Mouse (Mus musculus) kidney, postnatal 0 days (tissue): Measurements from ENCODE around the gene Sigirr. TPM values are rescaled to one million over a fixed set of nuclear protein-coding genes. Genes with fewer than 3 reads are reported as not detected.
A peak's percentile ranks its signal among the peaks of the same experiment; 100 is the strongest.

ENCODE experiments used
- ATAC-seq: fragments of 200-750 bp; cut with Nextera tagmentation; replicated peaks from 2 replicates; pipeline ENCODE4 v1.8.0; 2017; ENCODE audit warnings: low read depth, moderate number of reproducible peaks, moderate TSS enrichment, moderate library complexity; ENCODE audit not compliant: low FRiP score
- DNase-seq: peaks from one replicate; pipeline ENCODE4 v3.0.0-alpha.2; 2016; ENCODE audit warnings: low spot score
- H3K27ac ChIP-seq: fragments of 300-500 bp; sonication (generic); 2 replicates; pipeline ENCODE4 v1.5.1; 2014; ENCODE audit warnings: mild to moderate bottlenecking
- H3K27me3 ChIP-seq: fragments of 300-500 bp; sonication (generic); 2 replicates; pipeline ENCODE4 v1.6.1; 2014; ENCODE audit warnings: low read length, mixed read lengths; ENCODE audit not compliant: insufficient read depth
- H3K36me3 ChIP-seq: fragments of 300-500 bp; sonication (generic); 2 replicates; pipeline ENCODE4 v1.6.1; 2014; ENCODE audit warnings: low read length, mixed read lengths; ENCODE audit not compliant: insufficient read depth
- H3K4me1 ChIP-seq: fragments of 300-500 bp; sonication (generic); replicated peaks from 2 replicates; pipeline ENCODE4 v1.6.1; 2014; ENCODE audit warnings: antibody characterized with exemption, low read length, mixed read lengths; ENCODE audit not compliant: insufficient read depth
- H3K4me2 ChIP-seq: fragments of 300-500 bp; sonication (generic); 2 replicates; pipeline ENCODE4 v1.6.1; 2014; ENCODE audit warnings: mild to moderate bottlenecking, low read length, moderate library complexity, mixed read lengths
- H3K4me3 ChIP-seq: fragments of 300-500 bp; sonication (generic); replicated peaks from 2 replicates; pipeline ENCODE4 v1.5.1; 2014; ENCODE audit warnings: low read depth, low read length
- H3K9ac ChIP-seq: fragments of 300-500 bp; sonication (generic); 2 replicates; pipeline ENCODE4 v1.6.1; 2014; ENCODE audit warnings: low read depth, low read length
- H3K9me3 ChIP-seq: fragments of 300-500 bp; sonication (generic); replicated peaks from 2 replicates; pipeline ENCODE4 v1.6.1; 2016; ENCODE audit warnings: low read length, inconsistent platforms, mixed read lengths
- CTCF ChIP-seq: IDR thresholded peaks from 2 replicates; pipeline ENCODE4 v1.5.1; 2016; ENCODE audit warnings: antibody characterized with exemption, low read depth, mild to moderate bottlenecking, moderate library complexity
- WGBS: fragments of 180-500 bp; shearing (Covaris S2); extraction: QIAGEN DNeasy Blood & Tissue Kit; methylation state at CpG from one replicate; pipeline ENCODE4 v1.1.7; 2014; 5-methylcytosine and 5-hydroxymethylcytosine counted together
- polyA plus RNA-seq: library from polyadenylated mRNA; unstranded; fragments of >200 nt; fragmentation: Nextera tagmentation; extraction: Ambion mirVana; gene quantifications from 2 replicates; pipeline ENCODE4 v1.2.1, GENCODE M21; 2015

The Sigirr gene
- polyA plus RNA-seq, 1 experiment from 2014 or later, result 54.1 TPM

- H3K36me3 ChIP-seq, result no peaks in the 10 kb centered on the region
- no peak for ATAC-seq
- no peak overlapping the region for H3K27ac ChIP-seq
- 45% methylated on average over 4 of the region's 4 CpGs for WGBS
- no peak for DNase-seq
- H3K4me3 ChIP-seq, result no peak overlapping the region
- no peak overlapping the region for H3K9ac ChIP-seq
- H3K4me2 ChIP-seq, result no peak overlapping the region
- H3K27me3 ChIP-seq, result no peaks in the 10 kb centered on the region
- H3K4me1 ChIP-seq, result no peaks in the 10 kb centered on the region
- H3K9me3 ChIP-seq, result no peaks in the 10 kb centered on the region
- no peak for TF ChIP-seq CTCF
Measured at GRCm38 (mm10) chr7:141042539-141042938, 57.8 kb downstream of the Sigirr start.

GRCm38 (mm10) chr7:141041661-141042060 lies 58.7 kb downstream of the Sigirr start:
- 17% methylated on average over 5 of the region's 5 CpGs for WGBS
- H3K4me3 ChIP-seq, result no peak overlapping the region
- H3K4me1 ChIP-seq, result no peaks in the 10 kb centered on the region
- ATAC-seq, result 0 out of 2 replicates have a peak, but pooled peaks have one; percentile 52
- no peak for TF ChIP-seq CTCF
- H3K27me3 ChIP-seq, result no peaks in the 10 kb centered on the region
- no peaks in the 10 kb centered on the region for H3K9me3 ChIP-seq
- DNase-seq, result peak; percentile 91
- H3K4me2 ChIP-seq, result no peak overlapping the region
- no peaks in the 10 kb centered on the region for H3K36me3 ChIP-seq
- no peak overlapping the region for H3K9ac ChIP-seq
- peak overlapping the region; percentile 83 for H3K27ac ChIP-seq

Other genes starting within 250 kb of the Sigirr start
- gene Gm45785, start 244.2 kb downstream of the Sigirr start, polyA plus RNA-seq, result 0.18 TPM in 1 of 2 replicates, not detected in the other
- 45.0 and 53.1 TPM in 2 replicates for gene Ric8a, start 243.6 kb downstream of the Sigirr start, polyA plus RNA-seq
- 48.0 and 53.9 TPM in 2 replicates for gene Bet1l, start 243.0 kb downstream of the Sigirr start, polyA plus RNA-seq
- gene Psmd13, start 218.6 kb downstream of the Sigirr start, polyA plus RNA-seq, result 198 and 219 TPM in 2 replicates
- gene Sirt3, start 218.3 kb downstream of the Sigirr start, polyA plus RNA-seq, result 47.2 and 48.6 TPM in 2 replicates
- 0.39 and 0.47 TPM in 2 replicates for gene Cox8b, start 200.1 kb downstream of the Sigirr start, polyA plus RNA-seq
- 2.1 and 2.6 TPM in 2 replicates for gene Nlrp6, start 179.7 kb downstream of the Sigirr start, polyA plus RNA-seq
- 20.3 and 20.7 TPM in 2 replicates for gene Pgghg, start 159.2 kb downstream of the Sigirr start, polyA plus RNA-seq
- gene Ifitm5, start 150.3 kb downstream of the Sigirr start, polyA plus RNA-seq, result 1.5 and 2.2 TPM in 2 replicates
- 0.45 and 0.68 TPM in 2 replicates for gene Gm45717, start 144.6 kb downstream of the Sigirr start, polyA plus RNA-seq
- 1,203 and 1,251 TPM in 2 replicates for gene Ifitm2, start 144.6 kb downstream of the Sigirr start, polyA plus RNA-seq
- gene Ifitm1, start 133.4 kb downstream of the Sigirr start, polyA plus RNA-seq, result 117 and 163 TPM in 2 replicates
- 515 and 606 TPM in 2 replicates for gene Ifitm3, start 89.8 kb downstream of the Sigirr start, polyA plus RNA-seq
- 1.1 and 1.5 TPM in 2 replicates for gene Ifitm6, start 82.6 kb downstream of the Sigirr start, polyA plus RNA-seq
- not detected in 2 replicates for gene Gm17387, start 71.4 kb downstream of the Sigirr start, polyA plus RNA-seq
- 6.4 and 7.4 TPM in 2 replicates for gene B4galnt4, start 39.5 kb downstream of the Sigirr start, polyA plus RNA-seq
- gene Pkp3, start 22.4 kb downstream of the Sigirr start, polyA plus RNA-seq, result 11.1 and 13.4 TPM in 2 replicates
- 6.9 and 8.1 TPM in 2 replicates for gene Ano9, start 17.2 kb upstream of the Sigirr start, polyA plus RNA-seq
- gene Ptdss2, start 21.8 kb upstream of the Sigirr start, polyA plus RNA-seq, result 75.3 and 85.1 TPM in 2 replicates
- 136 and 147 TPM in 2 replicates for gene Rnh1, start 72.3 kb upstream of the Sigirr start, polyA plus RNA-seq
- gene Hras, start 93.4 kb upstream of the Sigirr start, polyA plus RNA-seq, result 91.5 and 95.5 TPM in 2 replicates
- 9.9 and 10.8 TPM in 2 replicates for gene Lrrc56, start 93.6 kb upstream of the Sigirr start, polyA plus RNA-seq
- 2.6 and 2.9 TPM in 2 replicates for gene Lmntd2, start 113.5 kb upstream of the Sigirr start, polyA plus RNA-seq
- 61.5 and 62.5 TPM in 2 replicates for gene Rassf7, start 115.3 kb upstream of the Sigirr start, polyA plus RNA-seq
- 37.2 and 39.8 TPM in 2 replicates for gene Phrf1, start 128.2 kb upstream of the Sigirr start, polyA plus RNA-seq
- 14.5 and 21.1 TPM in 2 replicates for gene Irf7, start 165.9 kb upstream of the Sigirr start, polyA plus RNA-seq
- gene Cdhr5, start 176.2 kb upstream of the Sigirr start, polyA plus RNA-seq, result 40.1 and 41.2 TPM in 2 replicates
- 35.1 and 37.9 TPM in 2 replicates for gene Sct, start 178.6 kb upstream of the Sigirr start, polyA plus RNA-seq
- gene Drd4, start 191.4 kb upstream of the Sigirr start, polyA plus RNA-seq, result 1.8 and 2.2 TPM in 2 replicates
- gene Deaf1, start 227.1 kb upstream of the Sigirr start, polyA plus RNA-seq, result 64.1 and 64.2 TPM in 2 replicates
- gene Tmem80, start 227.2 kb upstream of the Sigirr start, polyA plus RNA-seq, result 40.5 and 45.3 TPM in 2 replicates
- 76.5 and 77.1 TPM in 2 replicates for gene Eps8l2, start 238.3 kb upstream of the Sigirr start, polyA plus RNA-seq